Mouse (Mus musculus): ENCODE data around the gene Rack1. TPM values are rescaled to one million over a fixed set of nuclear protein-coding genes. Genes with fewer than 3 reads are reported as not detected.
"Not testable (repeated sequence)": the region's sequence is repeated elsewhere in the genome, so short reads cannot be mapped to it uniquely, and the experiment has no call there.

The Rack1 gene
- total RNA-seq, 2 experiments from 2014 or later: 299 to 361 TPM

DNA sequence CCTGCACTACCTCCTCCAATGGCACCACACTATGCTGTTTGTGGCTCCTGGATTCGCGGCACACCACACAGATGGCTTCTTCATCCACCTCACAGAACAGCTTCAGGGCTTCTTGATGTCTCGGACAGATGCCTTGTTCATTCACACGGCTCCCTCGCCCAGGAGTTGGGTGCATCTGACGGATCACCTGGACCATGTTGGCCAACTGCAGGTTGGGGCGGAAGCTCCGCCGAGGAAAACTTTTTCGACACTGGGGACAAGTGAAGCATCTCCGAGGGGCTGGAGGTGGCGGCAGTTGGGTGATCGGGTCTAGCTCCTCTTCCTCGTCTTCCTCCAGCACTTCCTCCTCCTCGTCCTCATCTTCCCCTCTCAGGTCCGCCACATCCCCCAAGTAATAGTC lies 15.7 kb downstream of the Rack1 start:
- intact Hi-C loops (cut with DNase I): loop anchor here (2.0 kb wide), 1 partner anchor 15 kb away; the partner anchor contains the start of gene Rack1
- no peak for DNase-seq

GRCm38 (mm10) chr11:48816281-48816781 lies 16.2 kb downstream of the Rack1 start:
- peak in 1 of 2 experiments; percentile 25 for DNase-seq
- intact Hi-C loops (cut with DNase I): loop anchor here (2.0 kb wide), 1 partner anchor 16 kb away; the partner anchor contains the start of gene Rack1

DNA sequence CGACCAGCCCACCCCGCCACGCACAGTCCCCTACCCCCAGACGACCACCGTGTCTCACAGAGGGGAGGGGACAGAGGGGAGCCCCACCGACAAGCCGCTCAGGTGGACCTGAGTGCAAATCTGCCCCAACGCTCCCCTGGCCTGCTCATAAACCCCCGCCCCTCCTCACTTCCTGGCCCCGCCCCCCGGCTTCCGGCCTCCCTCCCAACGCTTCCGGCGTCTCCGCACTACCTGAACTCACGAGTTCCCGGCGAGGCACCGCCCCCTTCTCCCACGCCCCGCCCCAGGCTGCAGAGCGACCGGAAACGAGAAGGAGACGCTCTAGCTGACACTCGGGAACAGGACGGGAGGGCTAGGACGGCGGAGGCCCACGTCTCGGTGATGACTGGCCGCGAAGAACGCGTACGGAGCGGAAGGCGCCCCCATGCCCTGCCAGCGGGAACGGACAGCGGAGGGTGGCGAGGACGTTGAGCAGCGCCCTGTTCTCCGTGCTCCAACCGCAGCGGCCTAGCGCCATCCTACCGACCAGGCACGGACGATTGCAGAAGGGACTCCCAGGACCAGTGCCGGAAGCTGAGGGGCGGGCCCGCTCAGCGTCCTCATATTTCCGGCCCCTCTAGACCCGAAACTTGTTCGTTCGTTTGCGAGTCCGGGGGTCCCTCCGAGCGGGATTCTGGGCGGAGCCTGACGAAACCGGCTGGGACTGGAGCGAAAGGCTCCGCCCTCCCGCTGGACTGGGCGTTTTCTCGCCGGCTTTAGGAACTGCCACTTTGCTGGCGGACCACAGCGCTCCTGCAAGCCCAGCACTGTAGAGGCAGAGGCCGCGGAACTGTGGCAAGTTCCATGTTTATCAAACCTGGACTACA lies 16.9 kb downstream of the Rack1 start, which contains the start of gene Trim41:
TSS of gene Trim41 (minus strand) at position 554 of the 866 bp plus-strand sequence.
- intact Hi-C loops (cut with DNase I): loop anchor here (2.0 kb wide), 1 partner anchor 16 kb away; the partner anchor contains the start of gene Rack1
- peak; percentile 99 for DNase-seq

DNA sequence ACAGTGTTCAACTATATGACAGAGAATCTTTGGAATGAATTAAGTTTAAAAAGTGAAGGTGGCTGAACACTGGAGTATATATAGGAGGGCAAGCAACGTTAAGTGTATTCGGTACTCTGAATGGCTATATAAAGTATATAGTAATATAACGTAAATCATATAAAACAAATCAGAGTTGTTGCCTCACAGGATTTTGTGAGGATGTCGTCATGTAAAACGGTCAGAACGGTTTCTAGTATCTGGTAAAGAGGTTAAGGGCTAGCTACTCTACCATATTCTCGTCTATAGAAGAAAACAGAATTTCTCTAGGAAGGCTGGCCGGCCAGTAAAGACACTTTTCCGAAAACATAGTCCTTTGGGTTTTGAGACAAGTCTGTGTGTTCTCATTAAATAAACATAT lies 17.7 kb downstream of the Rack1 start:
- intact Hi-C loops (cut with DNase I): loop anchor here (1.0 to 2.0 kb wide), 3 partner anchors 17 to 39 kb away; partner anchors contain the start of gene Rack1

DNA sequence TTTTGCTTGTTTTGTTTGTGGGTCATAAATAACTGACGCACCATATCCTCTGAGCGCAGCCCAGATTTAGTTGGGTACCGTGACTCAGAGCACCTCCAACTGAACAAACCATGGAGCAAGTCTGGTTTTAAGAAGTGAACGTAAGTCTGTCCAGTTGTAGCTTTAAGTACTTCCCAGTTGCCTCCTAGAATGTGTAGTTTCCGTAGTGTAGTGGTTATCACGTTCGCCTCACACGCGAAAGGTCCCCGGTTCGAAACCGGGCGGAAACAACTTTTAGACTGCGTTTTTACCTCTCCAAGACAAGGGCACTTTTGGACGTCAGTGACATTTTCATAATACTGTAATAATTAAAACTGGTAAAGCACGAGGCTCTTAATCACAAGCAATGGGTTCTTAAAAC lies 18.2 kb downstream of the Rack1 start:
- intact Hi-C loops (cut with DNase I): loop anchor here (1.0 to 2.0 kb wide), 2 partner anchors 18 to 38 kb away; no protein-coding TSS in a partner anchor
- DNase-seq: peak; percentile 75 to 78

More for the DNA sequence above, 17.7 kb downstream of the Rack1 start:
- DNase-seq: no peak

DNA sequence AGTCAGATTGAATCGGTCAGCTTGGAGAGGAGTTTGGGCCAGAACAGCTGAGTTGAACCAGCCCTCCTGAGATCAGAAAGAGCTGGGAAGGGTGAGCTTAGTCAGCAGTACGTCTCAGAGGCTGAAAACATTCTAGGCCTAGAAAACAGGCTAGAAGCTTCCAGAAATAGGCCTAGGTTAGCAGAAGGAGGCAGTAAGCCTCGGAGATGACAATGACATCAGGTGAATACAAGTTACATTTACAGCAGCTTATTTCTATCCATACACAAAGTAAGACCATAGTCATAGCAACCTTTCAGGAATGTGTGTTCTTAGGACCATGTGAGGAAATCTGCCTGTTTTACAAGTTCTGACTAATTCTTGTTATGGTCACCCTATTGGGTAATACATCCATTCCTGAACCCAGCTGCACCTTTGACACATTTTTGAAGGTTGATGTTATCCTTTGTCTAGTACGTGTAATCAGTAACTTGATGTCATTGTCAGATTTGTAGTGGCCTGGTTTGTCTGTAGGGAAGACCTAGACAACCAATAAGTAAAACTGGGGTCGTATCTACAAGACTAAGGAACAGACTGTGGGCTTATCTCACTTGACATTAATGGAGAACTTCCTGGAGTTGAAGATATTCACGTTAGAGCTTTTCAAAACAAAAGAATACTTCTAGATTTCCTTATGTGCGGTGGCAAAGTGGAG lies 19.6 kb downstream of the Rack1 start:
- no peak for DNase-seq
- intact Hi-C loops (cut with DNase I): loop anchor here (2.0 kb wide), 1 partner anchor 17 kb away; no protein-coding TSS in a partner anchor

DNA sequence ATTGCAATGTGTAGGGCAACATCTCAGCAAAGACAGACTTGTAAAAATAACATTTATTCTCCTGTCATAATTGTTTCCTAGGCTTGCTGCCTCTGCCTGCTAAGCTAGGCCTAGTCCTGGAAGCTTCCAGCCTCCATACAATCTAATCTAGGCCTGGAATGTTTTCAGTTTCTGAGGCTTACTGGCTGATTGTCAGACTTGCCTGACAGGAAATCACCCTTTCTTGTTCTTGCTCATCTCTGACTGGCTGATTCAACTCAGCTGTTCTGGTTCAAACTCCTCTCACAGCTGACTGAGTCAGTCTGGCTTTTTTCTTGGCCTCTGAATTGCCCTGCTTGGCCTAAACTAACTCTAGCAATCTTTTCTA lies 20.2 kb downstream of the Rack1 start:
- intact Hi-C loops (cut with DNase I): no loop called here
- no peak for DNase-seq

DNA sequence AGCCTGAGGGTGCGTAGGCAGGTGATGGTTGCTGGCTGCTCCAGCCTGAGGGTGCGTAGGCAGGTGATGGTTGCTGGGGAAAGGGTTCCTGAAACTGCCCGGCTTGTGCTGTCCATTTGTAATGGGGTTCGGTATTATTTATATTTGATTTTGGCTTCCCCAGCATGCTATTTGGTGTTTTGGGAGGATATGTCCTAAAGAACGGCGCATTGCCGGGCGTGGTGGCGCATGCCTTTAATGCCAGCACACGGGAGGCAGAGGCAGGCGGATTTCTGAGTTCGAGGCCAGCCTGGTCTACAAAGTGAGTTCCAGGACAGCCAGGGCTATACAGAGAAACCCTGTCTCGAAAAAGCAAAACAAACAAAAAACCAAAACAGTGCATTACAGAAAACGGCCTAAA lies 21.2 kb downstream of the Rack1 start:
- DNase-seq; intact Hi-C loops (cut with DNase I): not testable (repeated sequence)

DNA sequence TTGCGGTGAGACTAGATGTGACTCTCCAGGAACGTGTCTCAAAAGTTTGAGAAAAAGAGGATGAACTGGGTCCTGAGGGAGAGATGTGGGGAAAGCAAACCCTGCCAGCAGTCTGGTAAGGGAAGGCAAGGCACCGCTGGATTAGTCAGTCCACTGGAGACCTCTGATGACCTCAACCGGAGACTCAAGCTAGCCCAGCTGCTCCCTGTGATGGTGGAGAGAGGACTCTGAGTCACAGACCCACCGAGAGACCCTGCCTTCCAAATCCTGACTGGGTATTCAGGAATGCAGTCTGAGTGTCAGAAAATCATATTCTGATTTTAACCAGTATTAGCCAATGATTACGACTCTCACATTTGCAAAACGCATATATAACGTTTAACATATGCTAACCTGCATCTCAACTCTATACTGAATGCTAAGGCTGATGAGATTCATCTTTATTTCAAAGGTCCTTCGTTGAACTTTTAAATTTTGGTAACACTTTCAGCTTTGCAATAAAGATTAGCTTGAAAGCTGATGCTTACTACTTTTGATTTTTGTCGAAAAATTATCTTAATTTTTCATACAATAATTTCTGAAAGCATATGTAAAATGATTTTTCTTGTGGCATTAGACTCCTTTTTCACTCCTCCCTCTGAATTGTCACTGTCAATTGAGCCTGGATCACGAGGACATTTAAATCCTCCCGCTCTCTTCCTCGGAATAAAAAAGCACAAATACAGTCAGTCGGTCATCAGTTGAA lies 22.8 kb downstream of the Rack1 start:
- no peak for DNase-seq
- intact Hi-C loops (cut with DNase I): no loop called here

DNA sequence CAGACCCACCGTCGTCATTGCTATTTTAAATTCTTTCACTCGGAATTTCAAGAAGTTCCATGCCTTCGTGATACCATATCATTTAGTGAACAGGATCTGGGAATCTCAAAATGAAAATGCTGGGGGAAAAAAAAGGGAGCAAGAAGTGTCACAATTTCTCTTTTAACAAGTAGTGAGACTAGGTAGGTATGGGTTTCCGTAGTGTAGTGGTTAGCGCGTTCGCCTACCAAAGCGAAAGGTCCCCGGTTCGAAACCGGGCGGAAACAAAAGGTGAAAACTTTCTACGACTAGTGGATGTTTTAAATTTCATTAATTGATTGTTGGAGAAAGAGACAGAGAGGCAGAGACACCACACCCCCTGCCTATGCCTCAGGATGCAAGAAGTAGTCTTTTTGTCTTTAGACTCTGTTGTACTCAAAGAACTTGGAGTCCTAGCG lies 23.4 kb downstream of the Rack1 start:
- intact Hi-C loops (cut with DNase I): no loop called here
- DNase-seq: peak in 1 of 2 experiments; percentile 39

DNA sequence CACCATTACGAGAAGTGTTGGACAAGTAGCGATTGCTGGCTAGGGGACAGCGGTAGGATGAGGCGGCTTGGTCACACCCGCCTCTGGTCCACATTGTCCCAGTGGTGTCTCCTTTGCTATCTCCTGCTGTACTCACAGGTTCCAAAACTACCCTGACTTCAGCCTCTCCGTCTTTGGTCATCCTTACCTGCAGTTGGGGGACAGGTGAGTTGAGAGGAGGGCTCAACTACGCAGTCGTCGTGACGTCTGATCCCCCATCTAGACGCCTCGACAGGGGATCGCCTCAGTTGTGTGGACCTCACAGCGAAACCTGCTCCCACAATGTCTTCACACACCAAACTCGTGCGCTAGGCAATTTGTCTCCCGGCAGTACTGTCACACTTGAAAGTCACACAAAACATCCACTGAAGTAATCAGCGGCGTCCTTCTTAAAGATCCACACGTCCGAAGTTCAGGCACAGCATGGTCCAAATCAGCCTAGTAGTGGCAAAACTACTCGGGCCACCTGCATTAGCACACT lies 24.2 kb downstream of the Rack1 start:
- intact Hi-C loops (cut with DNase I): no loop called here
- no peak for DNase-seq

DNA sequence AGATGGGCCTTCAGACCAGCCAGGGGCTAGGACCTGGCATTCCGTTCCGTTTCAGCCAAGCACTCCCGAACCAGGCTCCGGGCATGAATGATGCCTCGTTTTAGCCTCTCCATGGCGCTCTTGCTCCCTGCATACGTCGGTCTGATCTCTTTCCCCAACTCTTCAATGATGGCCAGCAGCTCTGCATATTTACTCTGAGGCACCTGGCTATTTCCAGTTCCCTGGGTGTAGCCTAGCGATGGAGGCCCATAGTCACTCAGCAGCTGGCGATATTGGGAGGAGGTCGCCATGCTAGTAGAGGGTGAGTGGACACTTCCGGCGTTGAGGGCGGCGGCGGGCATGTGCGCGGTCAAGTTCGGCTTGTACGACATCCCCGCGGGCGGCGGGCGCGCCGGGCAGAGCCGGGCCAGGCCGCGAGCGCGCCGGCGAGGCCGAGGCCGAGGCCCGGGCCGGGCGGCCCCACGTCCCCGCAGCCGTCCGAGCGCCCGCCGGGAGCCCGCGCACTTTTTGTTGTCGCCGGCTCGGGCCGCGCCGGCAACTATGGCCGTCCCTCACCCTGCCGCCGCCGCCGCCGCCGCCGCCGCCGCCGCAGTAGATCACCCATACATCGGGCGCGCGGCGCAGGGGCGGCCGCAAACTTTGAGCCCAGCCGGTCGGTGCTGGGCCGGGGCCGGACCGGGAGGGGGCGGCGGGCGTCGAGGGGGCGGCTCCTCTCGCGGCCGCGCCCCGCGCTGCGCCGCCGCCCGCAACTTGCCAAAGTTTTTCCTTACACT lies 26.0 kb downstream of the Rack1 start, which contains the start of the genes Trim7 and Gm12184:
TSS of gene Trim7 (plus strand) at position 162 of the 773 bp plus-strand sequence.
TSS of gene Gm12184 (minus strand) at position 677 of the 773 bp plus-strand sequence.
- intact Hi-C loops (cut with DNase I): not testable (repeated sequence)
- DNase-seq: peak in 1 of 2 experiments; percentile 32

- no peak for DNase-seq
- intact Hi-C loops (cut with DNase I): no loop called here
Observed at GRCm38 (mm10) chr11:48826752-48827096, 26.6 kb downstream of the Rack1 start.

DNA sequence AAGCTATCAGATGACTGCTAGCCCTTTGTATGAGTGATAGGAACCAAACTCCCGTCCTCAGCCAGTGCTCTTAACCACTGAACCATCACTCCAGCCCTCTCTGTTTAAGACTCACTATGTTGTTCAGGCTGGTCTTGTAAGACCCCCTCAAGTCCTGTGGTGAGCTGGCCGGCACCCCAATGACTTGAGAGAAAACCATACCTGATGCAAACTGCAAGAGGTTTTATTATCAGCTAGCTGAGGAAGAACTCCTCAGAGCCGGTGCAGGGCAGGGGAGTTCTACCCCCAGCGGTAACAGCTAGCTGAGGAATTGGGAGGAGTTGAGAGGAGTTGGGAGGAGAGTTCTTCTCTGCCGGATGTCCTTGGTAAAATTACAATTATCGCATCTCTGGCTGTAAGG lies 27.8 kb downstream of the Rack1 start:
- no peak for DNase-seq
- intact Hi-C loops (cut with DNase I): no loop called here

DNA sequence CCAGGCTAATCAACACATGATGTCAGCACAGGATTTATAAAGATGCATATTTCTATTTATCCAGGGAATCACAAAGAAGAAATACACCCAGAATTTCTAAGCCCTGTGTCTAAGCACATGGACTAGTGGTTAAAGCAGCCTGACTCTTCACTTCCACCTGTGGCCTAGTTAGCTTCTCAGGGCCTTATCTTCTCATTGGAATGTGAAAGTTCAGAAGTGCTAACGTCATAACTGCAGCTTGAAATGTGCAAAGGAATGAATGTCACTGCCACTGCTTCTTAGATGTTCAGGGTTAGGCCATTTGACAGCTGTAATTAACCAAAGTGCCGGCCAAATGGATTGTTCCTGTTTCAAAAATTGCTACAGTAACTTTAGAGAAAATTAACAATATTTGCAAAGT lies 30.1 kb downstream of the Rack1 start:
- intact Hi-C loops (cut with DNase I): no loop called here

GRCm38 (mm10) chr11:48831273-48831672 lies 31.1 kb downstream of the Rack1 start:
- no peak for DNase-seq
- intact Hi-C loops (cut with DNase I): no loop called here

More for the DNA sequence above, 30.1 kb downstream of the Rack1 start:
- no peak for DNase-seq

GRCm38 (mm10) chr11:48833078-48833730 lies 33.1 kb downstream of the Rack1 start:
- intact Hi-C loops (cut with DNase I): loop anchor here (1.0 kb wide), 1 partner anchor 23 kb away; no protein-coding TSS in a partner anchor
- no peak for DNase-seq
